Mouse (Mus musculus) erythroblast, embryonic 14.5 days (primary cell): ENCODE results near the gene Tubg1.

ENCODE experiments used
- GATA1 ChIP-seq: IDR thresholded peaks from 2 replicates; pipeline ENCODE4 v1.6.1; 2012; ENCODE audit warnings: low read length, inconsistent platforms, mixed read lengths
- TAL1 ChIP-seq: IDR thresholded peaks from 3 replicates; pipeline ENCODE4 v1.6.1; 2012; ENCODE audit warnings: low read length, inconsistent platforms, mixed read lengths

GRCm38 (mm10) chr11:101155728-101156371 is 36.1 kb downstream of the Tubg1 start, which contains the start of gene Tubg2:
- TF ChIP-seq TAL1 (no peak), GATA1 (no peak)
